Mouse (Mus musculus): ENCODE measurements around the gene Pik3r4. TPM values are rescaled to one million over a fixed set of nuclear protein-coding genes. Genes with fewer than 3 reads are reported as not detected.

Gene Pik3r4
- 10 to 100 TPM; 34.4 to 35.8 TPM for polyA plus RNA-seq (2017; shearing (Covaris generic))

GRCm38 (mm10) chr9:105642460-105643371 is at the start of gene Pik3r4:
Pik3r4 (plus strand) TSS chr9:105642978.

Other genes with a start within 250 kb of the Pik3r4 start
- gene Aste1, start 247.6 kb upstream of the Pik3r4 start, polyA plus RNA-seq (2017; shearing (Covaris generic)): 10 to 100 TPM; 24.4 to 27.4 TPM
- under 1 TPM; 0.19 to 0.73 TPM for gene Nek11, start 247.5 kb upstream of the Pik3r4 start, polyA plus RNA-seq (2017; shearing (Covaris generic))
- 100 to 1,000 TPM in 1 of 2 experiments, 10 to 100 TPM in 1; 82.3 to 121 TPM for gene Atp2c1, start 115.7 kb upstream of the Pik3r4 start, polyA plus RNA-seq (2017; shearing (Covaris generic))
- under 1 TPM; 0.08 to 0.33 TPM for gene Col6a6, start 185.2 kb downstream of the Pik3r4 start, polyA plus RNA-seq (2017; shearing (Covaris generic))